Mouse (Mus musculus) granulocyte monocyte progenitor cell, adult 5-6 weeks (primary cell): ENCODE data around the gene Pip5k1c. TPM values are rescaled to one million over a fixed set of nuclear protein-coding genes. Genes with fewer than 3 reads are reported as not detected.

Experiments used
- ATAC-seq: replicated peaks from 2 replicates; pipeline ENCODE4 v1.8.0; 2016; ENCODE audit warnings: mild to moderate bottlenecking, moderate TSS enrichment, inconsistent platforms; ENCODE audit not compliant: poor library complexity, severe bottlenecking
- total RNA-seq, 2 experiments: library from RNA; stranded (forward) in 1 of 2; stranded (reverse) in 1 of 2; fragments of 200-712, 200-1000 nt in 1 of 2; fragments of >200 nt in 1 of 2; fragmentation: Nextera tagmentation in 1 of 2; gene quantifications; 2 replicates each; pipeline ENCODE4 v1.2.3; 2014 to 2017

Pip5k1c gene
- total RNA-seq, 2 experiments from 2014 or later, result 32.4 to 32.7 TPM

- no peak for ATAC-seq
Measured at GRCm38 (mm10) chr10:81277676-81278075, 15.1 kb upstream of the Pip5k1c start.

- no peak for ATAC-seq
Measured at GRCm38 (mm10) chr10:81279496-81279895, 13.3 kb upstream of the Pip5k1c start.

- no peak for ATAC-seq
Measured at GRCm38 (mm10) chr10:81284189-81284588, 8.6 kb upstream of the Pip5k1c start.

- no peak for ATAC-seq
Measured at GRCm38 (mm10) chr10:81284719-81285118, 8.0 kb upstream of the Pip5k1c start.

- ATAC-seq, result peak; percentile 88
Measured at GRCm38 (mm10) chr10:81285694-81286450, 6.9 kb upstream of the Pip5k1c start.

- ATAC-seq, result no peak
Measured at GRCm38 (mm10) chr10:81286586-81286985, 6.2 kb upstream of the Pip5k1c start.

GRCm38 (mm10) chr10:81287513-81288157, 5.1 kb upstream of the Pip5k1c start:
- ATAC-seq, result no peak

- ATAC-seq, result no peak
Measured at GRCm38 (mm10) chr10:81288601-81289000, 4.2 kb upstream of the Pip5k1c start.

- no peak for ATAC-seq
Measured at GRCm38 (mm10) chr10:81289278-81289677, 3.5 kb upstream of the Pip5k1c start.

GRCm38 (mm10) chr10:81289811-81290210, 3.0 kb upstream of the Pip5k1c start:
- no peak for ATAC-seq

GRCm38 (mm10) chr10:81290698-81291460, 1.9 kb upstream of the Pip5k1c start:
- no peak for ATAC-seq

GRCm38 (mm10) chr10:81291511-81292104, 1.2 kb upstream of the Pip5k1c start, which contains the start of gene Tjp3:
Gene Tjp3 (minus strand): TSS chr10:81291581.
- peak; percentile 24 for ATAC-seq

GRCm38 (mm10) chr10:81293334-81294030, 719 bp downstream of the Pip5k1c start:
- ATAC-seq, result no peak

GRCm38 (mm10) chr10:81294442-81294841, 1.7 kb downstream of the Pip5k1c start:
- ATAC-seq, result no peak

GRCm38 (mm10) chr10:81295185-81295584, 2.4 kb downstream of the Pip5k1c start:
- no peak for ATAC-seq

- ATAC-seq, result no peak
Measured at GRCm38 (mm10) chr10:81297246-81297645, 4.5 kb downstream of the Pip5k1c start.

- peak; percentile 54 for ATAC-seq
Measured at GRCm38 (mm10) chr10:81297845-81298244, 5.1 kb downstream of the Pip5k1c start.

- peak; percentile 61 for ATAC-seq
Measured at GRCm38 (mm10) chr10:81298369-81299100, 5.8 kb downstream of the Pip5k1c start.
